Mouse (Mus musculus): Measurements from ENCODE around the gene Dnal4.

Gene Dnal4

DNA sequence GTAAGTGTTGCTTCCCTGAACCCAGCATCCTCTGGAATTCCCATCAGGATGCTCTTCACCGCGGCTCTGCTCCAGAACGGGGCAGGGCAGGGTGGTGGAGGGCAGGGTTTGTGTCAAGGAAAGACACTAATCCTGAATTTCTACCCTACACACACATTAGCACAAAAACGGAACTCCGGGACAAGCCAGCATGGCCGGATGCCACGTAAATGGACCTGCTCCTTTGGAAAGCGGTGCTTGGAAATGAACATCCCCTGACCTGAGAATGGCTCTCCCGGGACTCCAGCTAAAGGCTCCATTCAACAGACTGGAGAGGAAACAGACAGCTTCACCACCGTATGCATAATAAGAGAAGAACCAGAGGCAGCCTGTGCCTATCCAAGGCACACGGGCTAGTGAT is 23.1 kb upstream of the Dnal4 start:
- DNase-seq (ENCODE audit: low read depth, low spot score): peak; percentile 55

DNA sequence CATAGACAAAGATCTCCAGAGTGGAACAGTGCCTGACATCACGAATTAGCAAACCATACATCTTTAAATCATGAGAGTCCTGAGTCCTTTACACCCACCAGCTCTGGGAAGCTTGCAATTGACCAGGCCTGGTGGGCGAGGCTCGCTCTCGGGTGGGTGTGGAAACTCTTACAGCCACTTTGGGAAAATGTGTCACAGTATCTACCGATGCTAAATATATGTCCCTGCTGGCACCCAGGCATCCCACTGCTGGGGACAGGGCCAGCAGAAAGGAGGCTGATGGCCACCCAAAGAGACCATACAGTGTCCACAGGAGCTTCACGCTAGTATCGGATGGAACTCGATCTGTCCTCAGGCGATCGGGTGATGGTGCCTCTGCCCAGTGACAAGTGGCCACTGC is 20.9 kb upstream of the Dnal4 start:
- DNase-seq (ENCODE audit: low read depth, low spot score): no peak

DNA sequence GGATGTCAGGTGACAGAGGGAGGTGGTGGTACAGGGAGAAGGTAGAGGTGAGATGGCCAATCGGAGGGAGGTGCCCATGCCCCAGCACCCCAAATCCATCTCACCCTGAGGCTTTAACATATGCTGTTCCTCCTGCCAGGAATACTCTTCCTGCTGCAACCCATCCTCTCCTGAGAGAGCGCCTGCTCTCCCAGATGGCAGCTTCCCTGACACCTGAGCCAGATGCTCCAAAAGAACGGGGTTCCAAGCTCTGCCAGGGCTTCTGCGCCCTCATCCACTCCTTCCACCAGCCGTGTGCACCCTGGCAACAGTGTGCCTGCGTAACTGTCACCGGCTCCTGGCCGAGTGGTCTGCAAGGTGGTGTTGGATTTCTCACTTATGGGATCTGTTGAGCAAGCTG is 20.0 kb upstream of the Dnal4 start:
- no peak for DNase-seq (ENCODE audit: low read depth, low spot score)

DNA sequence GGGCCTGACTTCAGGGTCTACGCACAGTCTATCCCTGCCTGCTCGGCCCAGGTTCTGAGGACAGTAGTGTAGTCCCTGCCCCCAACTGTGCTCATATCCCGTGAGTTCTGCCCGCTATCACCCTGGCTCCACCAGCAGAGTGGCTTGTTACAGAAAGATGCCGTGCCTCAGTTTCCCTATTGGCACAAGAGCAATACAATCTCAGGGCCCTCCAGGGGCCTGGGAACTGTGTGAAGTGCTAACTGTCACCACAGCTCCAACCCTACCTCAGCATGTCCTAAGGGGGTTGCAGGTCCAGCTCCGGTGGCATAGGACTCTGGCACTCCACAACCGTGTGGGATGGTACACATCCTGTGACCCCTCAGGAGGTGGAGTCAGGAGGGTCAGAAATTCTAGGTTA is 19.4 kb upstream of the Dnal4 start:
- DNase-seq (ENCODE audit: low read depth, low spot score): no peak

DNA sequence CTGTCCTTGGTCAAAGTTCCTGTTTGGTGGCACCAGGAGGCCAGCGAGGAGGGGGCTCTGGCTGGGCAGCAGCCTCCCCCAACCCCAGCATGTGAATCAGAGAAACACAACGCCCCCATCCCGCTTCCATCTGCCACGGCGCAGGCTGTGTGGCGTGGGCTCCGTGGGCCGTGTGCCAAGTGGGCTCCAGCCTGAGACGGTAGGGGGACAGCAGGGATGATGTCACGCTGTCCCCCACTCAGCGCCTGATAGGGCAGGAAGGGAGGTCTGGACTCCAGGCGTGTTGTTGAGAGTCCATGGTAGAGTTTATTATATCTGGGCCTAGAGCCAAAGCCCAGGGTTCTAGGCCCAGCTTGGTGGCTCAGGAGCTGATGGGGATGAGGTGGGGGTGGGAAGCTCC is 18.6 kb upstream of the Dnal4 start:
- no peak for DNase-seq (ENCODE audit: low read depth, low spot score)

DNA sequence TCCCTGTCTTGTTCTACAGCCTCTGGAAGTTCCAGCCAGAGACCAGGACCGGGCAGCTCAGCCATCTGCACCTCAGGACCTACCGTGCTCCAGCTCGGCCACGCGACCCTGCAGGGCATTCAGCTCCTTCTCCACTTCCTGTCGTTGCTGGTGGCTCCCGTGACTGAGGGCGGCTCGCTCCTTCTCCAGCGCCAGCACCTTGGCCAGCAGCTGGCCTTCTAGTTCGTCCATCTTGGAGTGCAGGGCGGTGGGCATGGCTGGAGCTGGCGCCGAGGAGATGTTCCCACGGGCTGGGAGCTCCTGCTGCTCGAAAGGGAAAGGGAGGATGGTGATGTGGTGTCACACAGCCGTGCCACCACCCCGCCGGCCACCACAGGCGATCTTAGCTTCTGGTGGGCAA is 16.5 kb upstream of the Dnal4 start:
- no peak for DNase-seq (ENCODE audit: low read depth, low spot score)

DNA sequence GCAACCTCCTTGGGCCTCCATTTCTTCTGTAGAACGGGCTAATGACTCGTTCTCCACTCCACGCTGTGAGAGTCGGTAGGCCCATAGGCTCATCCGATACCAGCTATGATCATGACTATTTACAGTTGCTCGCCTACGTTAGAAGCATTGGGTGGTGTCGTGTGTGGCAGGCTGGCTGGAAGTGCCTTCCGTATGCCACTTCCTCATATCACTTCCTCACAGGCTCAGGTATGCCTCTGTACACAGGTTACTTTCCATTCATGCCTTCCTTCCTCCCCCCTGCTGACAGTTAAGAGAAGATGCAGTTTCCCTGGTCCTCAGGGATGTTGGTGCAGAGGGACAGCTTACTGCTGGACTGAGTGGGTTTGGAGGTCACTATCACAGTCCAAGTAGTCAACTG is 15.4 kb upstream of the Dnal4 start:
- no peak for DNase-seq (ENCODE audit: low read depth, low spot score)

DNA sequence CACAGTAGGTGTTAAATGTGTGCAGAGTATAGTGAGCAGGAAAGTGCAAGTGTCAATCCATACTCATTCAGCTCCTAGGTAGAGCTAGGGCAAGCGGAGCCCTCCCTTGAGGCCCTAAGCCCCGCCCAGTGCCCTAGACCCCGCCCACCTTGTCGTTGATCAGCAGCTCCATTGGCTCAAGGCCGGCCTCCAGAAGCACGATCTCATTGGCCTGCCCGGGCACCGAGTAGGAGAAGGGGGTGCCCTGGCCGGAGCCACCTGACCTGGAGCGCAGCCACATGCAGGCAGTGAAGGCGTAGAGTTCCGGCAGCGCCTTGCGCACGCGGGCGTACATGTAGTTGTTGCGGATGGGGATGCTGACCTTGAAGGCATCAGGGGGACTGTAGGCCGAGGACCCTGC is 14.8 kb upstream of the Dnal4 start:
- DNase-seq (ENCODE audit: low read depth, low spot score): peak; percentile 96

DNA sequence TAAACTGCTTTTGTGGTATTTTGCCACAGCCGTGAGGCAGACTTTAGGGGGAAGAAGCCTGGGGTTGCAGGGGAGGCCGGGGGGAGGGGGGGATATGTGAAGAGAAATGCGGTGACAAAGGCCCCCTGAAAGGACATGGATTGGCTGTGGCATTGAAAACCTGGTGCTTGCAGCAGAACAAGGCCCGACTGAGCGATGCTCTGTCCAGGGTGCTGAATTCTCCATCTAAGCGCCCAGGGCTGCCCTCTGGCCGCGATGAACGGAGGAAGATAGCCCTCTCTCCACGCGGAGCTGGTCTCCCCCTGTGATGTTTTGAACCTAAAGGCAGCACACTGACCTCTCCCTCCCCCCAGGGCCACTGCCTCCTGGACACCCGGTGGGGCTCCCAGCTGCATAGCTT is 13.9 kb upstream of the Dnal4 start:
- DNase-seq (ENCODE audit: low read depth, low spot score): peak; percentile 76

DNA sequence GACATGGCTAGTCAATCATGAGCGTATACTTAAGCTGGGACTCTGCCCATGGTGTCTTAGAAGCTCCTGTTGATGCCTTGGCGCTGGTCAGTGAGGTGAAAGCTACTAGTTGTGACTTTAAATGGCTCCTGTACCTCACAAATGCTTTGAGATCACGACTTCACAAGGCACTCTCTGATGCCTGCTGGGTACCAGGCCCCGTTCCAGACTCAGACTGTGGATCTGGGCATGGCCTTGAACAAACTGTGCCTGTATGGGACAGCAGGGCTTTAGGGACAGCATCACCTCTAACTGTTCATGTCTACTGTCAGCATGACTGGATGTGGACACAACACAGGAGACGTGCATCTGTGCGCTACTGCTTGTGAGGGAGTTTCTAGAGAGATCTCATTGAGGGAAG is 13.3 kb upstream of the Dnal4 start:
- no peak for DNase-seq (ENCODE audit: low read depth, low spot score)

DNA sequence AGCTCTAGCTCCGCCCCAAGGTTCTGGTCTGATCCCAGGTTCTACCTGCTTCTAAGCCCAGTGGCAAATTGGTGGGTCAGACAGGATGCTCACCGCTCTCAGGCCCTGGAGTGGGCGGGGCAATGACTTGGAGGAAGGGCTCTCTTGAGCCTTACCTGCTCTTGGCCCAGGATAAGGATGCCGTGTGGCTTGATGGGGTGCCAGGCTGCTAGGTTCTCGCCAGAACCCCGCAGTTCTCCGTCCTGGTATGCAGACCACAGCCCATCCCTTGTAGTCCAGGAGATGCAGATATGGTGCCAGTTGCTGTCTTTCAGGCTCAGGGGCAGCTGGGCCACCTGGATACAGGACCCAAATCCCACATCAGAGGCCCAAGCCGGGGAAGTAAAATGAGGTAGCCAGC is 12.5 kb upstream of the Dnal4 start:
- DNase-seq (ENCODE audit: low read depth, low spot score): no peak

DNA sequence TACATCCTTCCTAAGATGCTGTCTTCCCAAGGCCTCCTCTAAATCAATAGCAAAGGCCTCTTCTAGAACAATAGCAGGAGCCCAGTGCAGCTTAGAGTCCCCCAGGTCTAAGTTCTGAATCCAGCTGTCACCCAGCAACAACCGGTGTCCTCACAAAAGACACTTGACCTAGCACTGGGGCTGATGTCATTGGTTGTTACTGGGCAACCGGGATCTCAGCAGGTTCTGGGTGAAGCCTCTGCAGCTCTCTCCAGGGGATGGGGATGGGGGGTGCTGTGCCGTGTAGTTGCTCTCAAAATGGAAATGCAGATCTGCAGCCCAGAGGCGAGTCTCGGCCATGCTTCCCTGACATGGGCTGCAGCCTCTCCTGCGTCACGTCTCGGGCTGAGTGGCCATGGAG is 10.2 kb upstream of the Dnal4 start:
- DNase-seq (ENCODE audit: low read depth, low spot score): no peak

DNA sequence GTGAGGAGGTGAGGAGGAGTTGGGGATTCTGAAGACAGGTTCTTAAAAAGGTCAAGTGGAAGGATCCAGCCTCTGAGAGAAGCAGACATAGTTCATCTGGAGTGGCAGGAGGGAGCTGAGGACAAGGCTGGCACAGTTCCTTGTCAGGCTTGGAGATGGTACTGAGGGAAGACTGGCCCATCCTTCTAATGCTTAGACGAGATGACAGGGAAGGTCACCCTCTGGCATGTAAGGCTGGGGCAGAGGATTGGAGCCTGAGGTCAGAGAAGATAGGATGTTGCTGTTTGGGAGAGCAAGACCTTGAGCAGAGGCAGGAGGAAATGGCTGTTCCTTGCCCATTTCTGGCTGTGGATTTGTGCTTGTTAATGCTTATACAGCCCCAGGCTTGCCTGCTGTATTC is 7.4 kb upstream of the Dnal4 start:
- no peak for DNase-seq (ENCODE audit: low read depth, low spot score)

DNA sequence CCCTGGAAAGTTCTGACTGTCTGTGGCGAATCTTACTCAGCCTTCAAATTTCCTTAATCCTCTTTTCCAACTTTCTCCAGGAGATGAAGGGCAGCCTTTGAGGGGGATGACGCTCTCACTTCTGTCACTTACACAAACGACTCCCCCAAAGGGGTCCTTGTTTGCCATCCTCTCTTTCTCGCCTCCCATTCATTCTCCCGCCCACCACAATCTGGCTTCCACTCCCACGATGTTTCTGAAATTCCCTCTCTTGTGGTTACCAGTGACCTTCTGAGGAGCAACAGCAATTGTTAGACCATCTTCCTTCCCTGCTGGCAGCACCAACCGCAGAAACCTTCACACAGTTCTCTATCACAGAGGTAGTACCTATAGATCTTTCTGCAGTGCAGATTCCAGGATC is 2.0 kb downstream of the Dnal4 start:
- no peak for DNase-seq (ENCODE audit: low read depth, low spot score)

DNA sequence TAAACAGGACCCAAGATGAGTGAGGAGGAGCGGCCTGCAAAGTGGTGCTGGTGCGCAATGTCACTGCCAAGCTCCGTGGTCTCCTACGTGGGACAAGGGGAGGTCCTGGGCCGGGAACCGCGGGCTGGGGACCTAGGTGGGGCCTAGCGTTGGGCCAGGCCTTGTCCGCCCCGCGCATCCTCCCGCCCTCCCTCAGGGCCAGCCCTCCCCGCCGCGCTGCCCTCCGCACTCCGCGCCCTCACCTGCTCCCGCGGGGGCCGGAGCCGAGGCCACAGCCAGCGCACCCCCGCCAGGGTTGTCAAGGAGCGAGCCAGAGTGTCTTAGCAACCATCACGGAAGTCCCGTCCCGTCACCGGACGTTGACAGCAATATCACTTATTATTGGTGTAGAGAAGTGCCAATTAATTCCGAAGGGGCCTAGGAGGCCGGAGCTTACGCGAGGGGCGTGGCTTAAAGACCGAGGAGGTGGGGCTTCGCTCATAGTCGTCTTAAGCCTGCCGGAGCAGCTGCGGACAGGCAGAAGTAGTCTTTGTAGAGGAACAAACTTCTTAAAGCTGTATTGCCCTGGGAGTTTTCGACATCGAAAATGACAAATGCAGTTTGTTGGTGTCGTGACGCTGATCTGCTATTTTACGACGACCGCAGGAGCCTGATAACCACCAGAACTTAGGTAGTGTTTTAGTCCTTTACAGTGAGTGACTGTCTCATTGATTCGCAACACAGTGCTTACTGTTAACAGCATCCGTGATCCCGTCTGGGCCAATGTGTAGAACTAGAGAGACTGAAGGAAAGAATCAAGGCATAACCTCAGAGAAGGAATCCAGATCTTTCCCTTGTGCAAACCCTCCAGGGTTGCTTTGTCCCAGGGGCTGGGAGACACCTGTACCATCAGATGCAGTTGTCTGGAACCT is 3.3 kb downstream of the Dnal4 start:
- DNase-seq (ENCODE audit: low read depth, low spot score): peak; percentile 99

DNA sequence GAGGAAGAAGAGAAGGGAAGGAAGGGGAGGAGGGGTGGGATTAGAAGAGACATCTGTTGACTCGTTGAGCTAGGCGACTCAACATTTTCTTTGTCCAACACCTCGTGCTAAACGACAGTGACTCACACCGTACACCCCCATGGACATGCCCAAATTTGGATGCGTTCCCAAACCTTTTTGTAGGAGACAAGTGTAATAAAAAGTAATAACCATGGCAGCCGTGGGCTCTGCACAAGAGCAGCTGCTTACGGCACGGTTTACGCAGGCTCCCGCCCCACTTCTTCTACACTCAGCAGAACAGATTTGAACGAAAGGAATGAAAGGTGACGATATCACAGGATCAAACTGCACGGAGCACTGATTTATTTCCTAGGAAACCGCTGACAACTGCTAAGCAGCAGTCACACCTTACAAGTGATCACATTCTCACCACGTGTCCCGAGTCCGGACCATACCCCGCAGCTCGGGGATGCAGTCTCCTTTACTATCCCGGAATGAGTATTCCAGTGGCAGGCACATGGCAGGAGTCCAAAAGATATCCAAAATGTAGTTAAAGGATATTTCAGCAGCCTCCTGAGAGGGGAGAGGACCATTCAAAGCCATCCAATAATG is 6.9 kb downstream of the Dnal4 start:
- no peak for DNase-seq (ENCODE audit: low read depth, low spot score)

DNA sequence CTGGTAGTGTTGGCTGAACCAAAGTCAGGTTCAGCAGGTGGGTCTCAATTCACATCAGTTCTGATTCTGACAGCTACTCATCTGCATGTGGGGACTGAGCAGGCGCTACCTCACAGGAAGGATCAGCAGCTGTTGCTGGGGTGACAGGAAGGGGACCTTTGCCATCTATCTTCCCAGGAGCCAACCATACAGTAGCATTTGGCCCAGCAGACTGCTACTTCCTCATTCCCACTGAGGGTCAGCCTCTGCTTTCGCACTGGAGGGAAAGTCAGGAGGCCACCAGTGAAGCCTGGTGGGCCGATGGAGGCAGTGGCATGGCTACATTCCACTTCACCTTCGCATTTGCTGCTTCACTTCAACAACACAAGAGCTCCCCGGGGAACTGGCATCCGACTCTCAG is 9.3 kb downstream of the Dnal4 start:
- no peak for DNase-seq (ENCODE audit: low read depth, low spot score)

DNA sequence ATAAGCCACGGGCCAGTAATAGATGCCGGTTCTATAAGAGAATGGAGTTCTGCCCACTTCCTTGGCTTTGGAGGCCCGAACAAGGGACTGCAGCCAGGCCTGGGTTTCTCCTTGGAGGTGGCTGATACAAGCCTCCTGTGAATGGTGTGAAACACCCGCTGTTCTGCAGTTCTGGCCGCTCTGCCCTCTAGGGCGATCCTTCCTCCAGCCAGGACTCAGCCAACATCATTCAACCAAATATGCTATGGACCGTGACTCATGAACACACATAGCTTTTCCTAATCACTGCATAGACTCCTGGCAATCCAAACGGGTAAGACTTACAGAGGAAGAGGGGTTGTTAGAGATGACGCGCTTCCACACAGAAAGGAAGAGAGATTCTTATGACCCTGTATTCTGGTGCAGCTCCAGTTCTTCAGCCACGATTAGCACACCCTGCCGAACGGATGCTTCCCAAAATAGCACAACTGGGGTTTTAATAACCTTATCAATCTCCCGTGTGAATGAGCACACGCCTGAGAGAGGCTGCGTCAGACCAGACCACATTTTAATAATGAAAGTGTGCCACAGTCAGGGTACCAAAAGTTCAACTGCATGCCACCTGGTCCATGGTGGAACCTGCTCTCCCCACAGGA is 10.2 kb downstream of the Dnal4 start:
- DNase-seq (ENCODE audit: low read depth, low spot score): no peak

DNA sequence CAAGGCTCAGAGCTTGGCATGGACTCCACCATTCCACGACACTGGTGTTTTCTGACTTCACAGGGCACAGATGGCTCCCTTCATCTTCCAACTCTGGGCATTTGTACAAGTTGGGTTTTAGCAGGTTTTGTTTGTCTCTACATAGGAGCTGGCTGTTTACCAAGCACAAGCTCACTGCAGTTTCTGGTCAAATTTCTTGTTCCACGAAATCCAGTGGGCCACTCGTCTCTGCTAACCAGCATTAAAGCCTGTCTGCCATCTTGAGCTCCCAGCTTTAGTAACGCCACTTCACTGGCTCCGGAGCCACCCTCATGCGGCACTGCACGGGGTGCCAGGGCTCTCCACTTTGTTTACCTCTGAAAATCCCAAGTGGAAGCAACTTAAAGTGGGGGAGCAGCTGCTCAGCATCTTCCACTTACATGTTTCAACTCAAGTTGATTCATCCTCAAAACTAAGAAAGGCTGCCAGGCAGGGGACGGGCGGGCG is 11.0 kb downstream of the Dnal4 start:
- no peak for DNase-seq (ENCODE audit: low read depth, low spot score)

DNA sequence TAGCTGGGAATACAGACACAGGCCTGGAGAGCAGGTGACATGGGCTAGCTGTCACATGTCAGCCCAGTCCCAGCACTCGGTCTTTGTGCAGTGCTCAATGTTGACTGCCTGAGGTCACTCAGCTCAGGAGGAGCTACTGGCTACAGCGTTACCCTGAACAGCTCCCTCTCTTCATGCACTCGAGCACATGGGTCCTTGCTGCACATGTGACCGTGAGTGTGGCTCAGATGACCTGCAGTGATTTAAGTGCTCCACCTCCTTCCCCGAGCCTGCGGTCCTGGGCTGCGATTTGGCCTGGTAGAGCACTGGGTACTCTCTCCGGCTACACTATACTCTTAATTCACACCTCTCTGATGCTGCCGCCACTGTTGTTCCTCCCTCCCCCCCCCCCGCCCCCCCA is 11.5 kb downstream of the Dnal4 start:
- DNase-seq (ENCODE audit: low read depth, low spot score): no peak

DNA sequence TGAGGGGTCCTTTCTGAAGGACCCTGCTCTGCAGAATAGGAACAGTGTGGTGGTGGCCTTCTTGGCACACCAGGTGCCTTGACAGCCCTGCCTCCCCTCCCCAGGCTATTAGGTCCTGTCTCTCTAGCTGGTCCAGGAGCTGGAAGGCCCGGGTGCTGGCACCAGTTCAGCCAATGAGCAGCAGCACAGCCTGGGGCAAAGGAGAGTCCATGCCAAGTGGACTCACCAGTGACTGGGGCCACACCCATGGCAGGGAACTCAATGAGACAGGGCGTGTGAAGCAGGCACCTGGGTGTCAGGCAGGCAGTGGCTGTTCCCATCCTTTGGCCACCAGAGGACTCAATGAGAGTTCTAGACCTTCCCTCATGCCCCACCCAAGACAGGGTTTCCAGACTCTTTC is 12.3 kb downstream of the Dnal4 start:
- DNase-seq (ENCODE audit: low read depth, low spot score): no peak

DNA sequence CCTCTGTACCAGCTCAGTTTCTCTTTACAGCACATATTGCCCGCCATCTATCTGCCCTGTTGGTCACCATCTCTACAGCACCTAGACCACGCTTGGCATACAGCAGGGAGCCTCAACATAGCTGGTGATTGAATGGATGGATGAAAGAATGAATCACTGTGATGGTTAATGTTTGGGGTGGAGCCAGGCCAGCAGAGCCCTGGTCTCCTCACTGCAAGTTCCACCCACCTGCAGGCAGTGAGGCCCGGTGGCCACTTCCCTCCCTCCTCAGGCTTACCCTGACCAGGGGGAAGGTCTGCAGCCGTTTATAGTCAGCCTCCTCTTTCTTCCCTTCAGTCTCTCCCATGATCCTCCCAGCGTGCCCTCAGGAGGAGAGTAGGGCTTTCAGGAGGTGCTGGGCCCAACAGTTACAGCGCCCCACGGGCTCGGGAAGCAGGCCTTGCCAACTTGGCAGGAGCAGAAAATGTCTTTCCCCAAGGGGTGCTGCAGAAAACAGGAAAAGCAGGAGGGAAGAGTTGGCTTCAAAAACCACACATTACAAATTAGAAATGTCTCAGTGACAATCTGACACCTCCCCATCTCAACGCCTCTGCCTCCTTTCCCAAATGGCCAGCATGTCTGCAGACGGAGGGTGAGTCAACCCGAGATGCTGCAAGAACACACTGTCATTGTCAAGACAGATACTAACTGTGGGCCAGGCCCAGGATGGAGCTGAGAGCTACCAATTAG is 12.9 kb downstream of the Dnal4 start:
- DNase-seq (ENCODE audit: low read depth, low spot score): no peak
